8 mouse cellular contexts compared by ENCODE assay signal in genomic region chr5:17574413-17575182, GRCm38 (mm10). TPM values are rescaled to one million over a fixed set of nuclear protein-coding genes. Genes with fewer than 3 reads are reported as not detected.
DNase-seq lines count a peak whose midpoint lies in the region; ATAC-seq lines count a peak whose summit lies in the region.

No protein-coding gene starts in this region.

- ATAC-seq in forebrain, embryonic 13.5 days, result peak; percentile 96
- ATAC-seq in heart, embryonic 16.5 days (replicated peaks; ENCODE audit: extremely low read depth, insufficient read depth, low FRiP score), result peak; percentile 94
- ATAC-seq in neural tube, embryonic 15.5 days (ENCODE audit: low FRiP score), result peak; percentile 89

- peak overlapping the region; percentile 85 for H3K4me2 ChIP-seq in forebrain, embryonic 13.5 days
- peak overlapping the region; percentile 90 for H3K4me2 ChIP-seq in heart, embryonic 16.5 days (ENCODE audit: low read depth, low read length)
- H3K4me2 ChIP-seq in neural tube, embryonic 15.5 days, result peak overlapping the region; percentile 91

- no peaks in the 10 kb centered on the region for H3K36me3 ChIP-seq in forebrain, embryonic 13.5 days (ENCODE audit: poor library complexity, severe bottlenecking)
- H3K36me3 ChIP-seq in heart, embryonic 16.5 days (ENCODE audit: control insufficient read depth, insufficient read depth), result no peaks in the 10 kb centered on the region
- no peaks in the 10 kb centered on the region for H3K36me3 ChIP-seq in neural tube, embryonic 15.5 days

- H3K27me3 ChIP-seq in forebrain, embryonic 13.5 days, result no peaks in the 10 kb centered on the region
- no peaks in the 10 kb centered on the region for H3K27me3 ChIP-seq in heart, embryonic 16.5 days (ENCODE audit: control insufficient read depth, insufficient read depth, low read length)
- no peaks in the 10 kb centered on the region; the same call in 1 of the 2 replicates for H3K27me3 ChIP-seq in neural tube, embryonic 15.5 days (replicated peaks)

- peak overlapping the region; percentile 45 for H3K27ac ChIP-seq in forebrain, embryonic 13.5 days
- peak overlapping the region; percentile 58 for H3K27ac ChIP-seq in heart, embryonic 16.5 days (ENCODE audit: low read length)
- peak overlapping the region; percentile 77 for H3K27ac ChIP-seq in neural tube, embryonic 15.5 days (replicated peaks)

- no peaks in the 10 kb centered on the region for H3K9me3 ChIP-seq in forebrain, embryonic 13.5 days (replicated peaks)
- no peaks in the 10 kb centered on the region for H3K9me3 ChIP-seq in heart, embryonic 16.5 days (replicated peaks; ENCODE audit: control insufficient read depth, low read length)
- no peaks in the 10 kb centered on the region for H3K9me3 ChIP-seq in neural tube, embryonic 15.5 days (replicated peaks)

- H3K9ac ChIP-seq in forebrain, embryonic 13.5 days, result peak overlapping the region; percentile 68
- H3K9ac ChIP-seq in heart, embryonic 16.5 days (ENCODE audit: low read length), result peak overlapping the region; percentile 69
- peak overlapping the region; percentile 69 for H3K9ac ChIP-seq in neural tube, embryonic 15.5 days (replicated peaks)

- H3K4me1 ChIP-seq in forebrain, embryonic 13.5 days, result no peaks in the 10 kb centered on the region
- no peaks in the 10 kb centered on the region; the same call in 1 of the 2 replicates for H3K4me1 ChIP-seq in heart, embryonic 16.5 days (ENCODE audit: control insufficient read depth, insufficient read depth, low read length)
- H3K4me1 ChIP-seq in neural tube, embryonic 15.5 days, result peaks cover 11% of the 10 kb centered on the region

- peak overlapping the region; percentile 61 for H3K4me3 ChIP-seq in forebrain, embryonic 13.5 days
- H3K4me3 ChIP-seq in heart, embryonic 16.5 days (ENCODE audit: low read length), result peak overlapping the region; percentile 73
- H3K4me3 ChIP-seq in neural tube, embryonic 15.5 days (replicated peaks), result peak overlapping the region; percentile 70

- under 1% methylated on average over 59 of the region's 59 CpGs for WGBS in forebrain, embryonic 13.5 days
- under 1% methylated on average over 54 of the region's 59 CpGs for WGBS in heart, embryonic 16.5 days
- WGBS in neural tube, embryonic 15.5 days, result under 1% methylated on average over 56 of the region's 59 CpGs

- DNase-seq in 3134 (ENCODE audit: extremely low read depth, insufficient read length, low spot score), result peak; percentile 83
- peak; percentile 75 for DNase-seq in adrenal gland, postnatal 25 days
- DNase-seq in kidney, postnatal 14 days, result peak; percentile 87
- DNase-seq in lung, adult 18-20 months, result peak; percentile 79 to 87
- DNase-seq in urinary bladder, adult 2 months (ENCODE audit: low spot score), result peak; percentile 80

RNA-seq across cellular contexts. Expression of gene Sema3c, which starts 0.5 kb away (rescaled TPM):
- total RNA-seq in adrenal gland, postnatal 25 days (2021), result 7.3 and 12.2 TPM in 2 replicates
- 16.6 and 17.4 TPM in 2 replicates for polyA plus RNA-seq in forebrain, embryonic 13.5 days (2015; fragmentation: Nextera tagmentation; extraction: Ambion mirVana)
- polyA plus RNA-seq in heart, embryonic 16.5 days (2015; fragmentation: Nextera tagmentation; extraction: Ambion mirVana), result 9.3 and 10.6 TPM in 2 replicates
- polyA plus RNA-seq in neural tube, embryonic 15.5 days (2015; fragmentation: Nextera tagmentation; extraction: Ambion mirVana), result 30.5 and 33.0 TPM in 2 replicates
- polyA plus RNA-seq in urinary bladder, adult 2 months (2012; rRNA removed), result 60.9 and 70.7 TPM in 2 replicates

Comparison
In these comparisons a context has a peak if more than half of its experiments do, and no peak if none do; other contexts are left out.
1. Peak in every context shown above with its lines: DNase-seq, ATAC-seq, H3K4me3 ChIP-seq and H3K27ac ChIP-seq.